Mouse (Mus musculus) gastrocnemius, adult 2 months (tissue): ENCODE data around the gene Olfr1378. TPM values are rescaled to one million over a fixed set of nuclear protein-coding genes. Genes with fewer than 3 reads are reported as not detected.

ENCODE experiments used
- DNase-seq: peaks from one replicate; pipeline ENCODE4 v3.0.0; 2022
- H3K27ac ChIP-seq: fragments of 200-600 bp; 2 replicates; pipeline ENCODE4 v1.8.1; 2022; ENCODE audit warnings: mild to moderate bottlenecking
- H3K4me3 ChIP-seq: fragments of 200-600 bp; 2 replicates; pipeline ENCODE4 v1.8.1; 2022; ENCODE audit warnings: mild to moderate bottlenecking, moderate library complexity
- CTCF ChIP-seq: fragments of 200-600 bp; IDR thresholded peaks from 2 replicates; pipeline ENCODE4 v1.8.1; 2022; ENCODE audit warnings: antibody characterized with exemption, mild to moderate bottlenecking, moderate library complexity
- intact Hi-C: fragments of 180-260 bp; cut with DNase I; formaldehyde crosslinking; loops from one replicate; pipeline ENCODE4 v1.15.1; 2025
- total RNA-seq, 2 experiments: library from RNA; stranded (reverse); gene quantifications; 2 replicates each; pipeline ENCODE4 v1.2.3; 2021

Gene Olfr1378
- total RNA-seq, 2 experiments from 2014 or later: not detected

DNA sequence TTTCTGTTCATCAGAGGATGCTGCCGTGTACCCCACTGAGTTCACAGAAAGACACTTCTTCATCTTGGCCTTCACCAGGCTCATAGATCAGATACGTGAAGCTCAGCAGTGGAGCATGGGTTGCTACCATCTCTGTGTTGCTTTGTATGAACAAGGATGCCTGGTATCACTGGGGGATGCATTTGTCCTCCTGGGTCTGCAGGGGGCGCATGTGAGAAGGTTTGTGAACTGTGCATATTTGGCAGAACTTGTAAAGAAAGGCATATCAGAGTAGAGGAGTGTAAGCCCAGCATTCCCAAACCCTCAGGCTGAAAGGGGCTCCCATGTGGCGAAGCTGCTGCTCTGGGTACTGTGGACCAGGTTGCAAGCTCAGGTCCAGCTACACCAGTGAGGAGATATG is 10.9 kb downstream of the Olfr1378 start:
- Histone ChIP-seq H3K27ac (no peak overlapping the region), H3K4me3 (no peak overlapping the region)
- TF ChIP-seq CTCF: no peak
- intact Hi-C loops: no loop called here
- DNase-seq: no peak

- intact Hi-C loops: no loop called here
- Histone ChIP-seq H3K4me3 (no peak within 1 kb of the TSS), H3K27ac (no peak within 1 kb of the TSS)
- TF ChIP-seq CTCF: no peak
- no peak for DNase-seq
These were observed 15.3 kb downstream of the Olfr1378 start, which contains the start of gene Olfr1377 for GRCm38 (mm10) chr11:50981667-50982066. Gene Olfr1377 (plus strand): TSS chr11:50981967.

GRCm38 (mm10) chr11:51003296-51003695 is 37.0 kb downstream of the Olfr1378 start, which contains the start of gene Olfr51:
Gene Olfr51 (plus strand): TSS chr11:51003596.
- DNase-seq: no peak
- no peak within 1 kb of the TSS for H3K4me3 ChIP-seq
- intact Hi-C loops: no loop called here
- no peak within 1 kb of the TSS for H3K27ac ChIP-seq
- no peak for TF ChIP-seq CTCF

GRCm38 (mm10) chr11:51011821-51012220 is 45.5 kb downstream of the Olfr1378 start:
- DNase-seq: no peak
- intact Hi-C loops: loop anchor here (1.0 kb wide), 1 partner anchor 32 kb away; no protein-coding TSS in a partner anchor
- Histone ChIP-seq H3K27ac (no peak overlapping the region), H3K4me3 (no peak overlapping the region)
- TF ChIP-seq CTCF: no peak

DNA sequence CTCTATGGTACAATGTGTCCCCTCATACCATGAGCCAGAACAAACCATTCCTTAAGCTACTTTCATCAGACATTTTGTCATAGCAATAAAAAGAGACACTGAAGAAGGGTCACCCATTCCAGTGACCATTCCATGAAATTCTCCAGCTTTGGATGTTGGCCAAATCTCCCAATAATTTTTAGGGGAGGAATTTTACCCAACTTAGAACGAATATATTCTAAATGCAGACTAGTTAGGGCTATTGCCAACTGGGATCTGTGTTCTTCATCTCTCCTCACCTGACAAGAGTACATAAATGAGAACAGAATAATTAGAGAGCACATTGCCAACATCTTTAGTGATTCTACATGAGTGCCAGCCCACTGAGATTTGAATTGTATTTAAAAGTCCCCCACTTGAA is 47.6 kb downstream of the Olfr1378 start, which contains the start of gene Olfr54:
Olfr54 (plus strand) TSS at position 301 of the 400 bp plus-strand sequence.
- Histone ChIP-seq H3K27ac (no peak within 1 kb of the TSS), H3K4me3 (no peak within 1 kb of the TSS)
- intact Hi-C loops: no loop called here
- no peak for TF ChIP-seq CTCF
- DNase-seq: no peak

DNA sequence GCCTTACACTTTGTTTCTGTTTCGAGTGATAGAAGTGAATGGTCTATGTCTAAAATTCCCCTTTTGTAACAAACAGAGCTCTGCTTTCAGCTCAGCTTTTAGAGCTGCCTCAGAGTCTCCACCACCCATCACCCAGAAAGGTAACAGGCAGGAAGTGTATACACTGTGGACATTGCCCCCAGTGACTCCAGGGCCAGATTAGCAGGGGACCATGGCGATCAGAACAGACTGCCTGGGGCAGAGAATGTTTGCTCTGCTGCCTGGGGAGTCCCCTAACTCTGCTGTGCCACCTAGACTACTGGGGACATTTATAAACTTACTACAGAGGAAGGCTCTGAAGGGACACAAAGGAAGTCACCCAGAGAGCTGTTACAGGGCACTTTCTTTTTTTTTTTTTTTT is 50.0 kb downstream of the Olfr1378 start:
- Histone ChIP-seq H3K4me3 (no peak overlapping the region), H3K27ac (no peak overlapping the region)
- intact Hi-C loops: no loop called here
- DNase-seq: no peak
- TF ChIP-seq CTCF: no peak

Other genes starting within 250 kb of the Olfr1378 start
- gene Zfp354c, start 138.8 kb upstream of the Olfr1378 start, total RNA-seq: 1 to 10 TPM; 3.6 to 4.5 TPM
- gene Zfp879, start 125.0 kb upstream of the Olfr1378 start, total RNA-seq: 1 to 10 TPM; 1.6 to 2.6 TPM
- gene Grm6, start 115.8 kb upstream of the Olfr1378 start, total RNA-seq: not detected
- gene Zfp454, start 78.9 kb upstream of the Olfr1378 start, total RNA-seq: 1 to 10 TPM; 1.9 to 3.2 TPM
- gene Zfp2, start 50.4 kb upstream of the Olfr1378 start, total RNA-seq: 1 to 10 TPM; 4.4 to 5.5 TPM
- gene Zfp354b, start 34.9 kb upstream of the Olfr1378 start, total RNA-seq: 1 to 10 TPM; 1.9 to 2.4 TPM
- gene 4933414I15Rik, start 22.8 kb upstream of the Olfr1378 start, total RNA-seq: not detected
- gene Prop1, start 12.8 kb upstream of the Olfr1378 start, total RNA-seq: not detected
- gene Olfr1377, start 15.4 kb downstream of the Olfr1378 start, total RNA-seq: not detected
- not detected for gene Olfr51, start 37.1 kb downstream of the Olfr1378 start, total RNA-seq
- gene Olfr54, start 47.7 kb downstream of the Olfr1378 start, total RNA-seq: not detected
- gene Olfr1375, start 81.6 kb downstream of the Olfr1378 start, total RNA-seq: not detected
- gene Zfp354a, start 92.7 kb downstream of the Olfr1378 start, total RNA-seq: 1 to 10 TPM; 4.2 to 4.5 TPM